Mouse (Mus musculus) kidney, adult 8-10 months (tissue): ENCODE results near the gene Trmt10a.
A peak's percentile ranks its signal among the peaks of the same experiment; 100 is the strongest.

Source experiments
- DNase-seq, 2 experiments: peaks; one replicate each; pipeline ENCODE4 v3.0.0; 2022

Gene Trmt10a

DNA sequence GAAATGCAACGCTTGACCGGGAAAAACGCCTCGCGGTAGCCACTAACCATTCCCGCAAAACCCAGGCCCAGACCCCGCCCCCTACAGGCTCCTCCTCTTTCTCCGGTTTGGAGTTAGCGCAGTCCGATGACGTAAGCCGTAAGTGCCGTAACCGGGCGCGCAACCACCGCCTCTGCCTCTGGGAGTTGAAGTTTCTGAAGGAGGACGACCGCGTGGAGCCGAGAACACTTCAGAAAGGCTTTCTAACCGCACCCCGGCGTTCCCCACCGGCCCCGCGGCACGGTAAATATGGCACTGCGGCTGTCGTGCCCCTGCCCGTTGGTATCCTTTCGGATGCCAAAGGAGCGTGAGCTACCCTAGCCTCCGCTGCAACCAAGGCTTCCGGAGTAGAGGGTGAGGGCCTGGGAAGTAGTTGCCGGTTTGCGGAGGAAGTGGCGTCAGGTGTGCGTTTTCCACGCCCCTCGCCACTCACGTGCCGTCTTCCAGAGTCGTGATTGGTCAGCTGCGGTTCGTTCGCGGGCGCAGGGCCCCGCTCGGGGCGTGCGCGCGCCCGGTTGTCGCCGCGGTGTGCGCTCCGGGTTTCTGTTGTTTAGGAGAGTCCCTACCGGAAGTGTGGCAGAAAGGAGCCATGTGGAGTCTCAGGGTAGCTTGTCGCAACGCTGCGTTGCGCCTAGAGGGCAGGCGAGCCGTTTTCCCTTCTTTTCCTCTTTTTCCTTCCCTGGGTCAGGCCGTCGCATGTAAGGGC is at the start of gene Trmt10a:
Gene Trmt10a, plus strand, starts transcription at position 134 of the 745 bp plus-strand sequence.
- DNase-seq = peak; percentile 98 to 99

DNA sequence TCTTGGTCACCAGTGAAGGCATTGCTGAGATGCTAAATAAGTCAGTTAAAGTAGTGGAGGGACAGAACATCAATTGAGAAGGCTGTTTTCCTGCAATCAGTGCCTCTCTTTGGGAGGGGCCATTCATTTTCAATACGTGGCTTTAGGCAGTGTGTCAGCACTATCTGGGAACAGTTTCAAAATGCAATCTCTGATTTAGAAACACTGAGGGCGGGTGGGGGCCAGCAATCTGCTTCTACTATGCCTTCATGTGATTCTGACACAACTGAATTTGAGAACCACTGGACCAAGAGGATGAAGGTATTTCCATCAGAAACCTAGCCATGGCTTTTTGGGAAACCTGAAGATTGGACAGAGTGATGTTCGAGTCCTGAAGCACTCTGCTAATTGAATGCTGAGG is 47.9 kb upstream of the Trmt10a start:
- DNase-seq = no peak

DNA sequence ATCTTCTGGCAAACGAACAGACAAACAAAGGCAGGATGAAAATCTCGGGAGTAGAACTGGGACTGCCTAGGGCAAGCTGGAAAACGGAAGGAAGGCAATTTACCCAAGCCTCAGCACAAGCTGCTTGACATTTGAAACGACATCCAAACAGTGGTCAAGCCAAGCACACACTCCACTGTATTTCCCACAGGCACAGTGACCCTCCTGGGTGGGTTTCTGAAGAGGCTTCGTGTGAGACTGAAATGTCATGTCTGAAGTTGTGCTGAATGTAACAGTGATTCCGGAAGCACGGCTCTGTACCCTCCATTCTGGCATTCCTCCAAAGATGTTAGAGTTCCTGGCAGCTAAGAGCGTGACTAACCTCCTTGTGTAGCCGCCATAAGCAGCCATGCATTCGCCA is 47.5 kb upstream of the Trmt10a start:
- DNase-seq = peak in 1 of 2 experiments; percentile 8

DNA sequence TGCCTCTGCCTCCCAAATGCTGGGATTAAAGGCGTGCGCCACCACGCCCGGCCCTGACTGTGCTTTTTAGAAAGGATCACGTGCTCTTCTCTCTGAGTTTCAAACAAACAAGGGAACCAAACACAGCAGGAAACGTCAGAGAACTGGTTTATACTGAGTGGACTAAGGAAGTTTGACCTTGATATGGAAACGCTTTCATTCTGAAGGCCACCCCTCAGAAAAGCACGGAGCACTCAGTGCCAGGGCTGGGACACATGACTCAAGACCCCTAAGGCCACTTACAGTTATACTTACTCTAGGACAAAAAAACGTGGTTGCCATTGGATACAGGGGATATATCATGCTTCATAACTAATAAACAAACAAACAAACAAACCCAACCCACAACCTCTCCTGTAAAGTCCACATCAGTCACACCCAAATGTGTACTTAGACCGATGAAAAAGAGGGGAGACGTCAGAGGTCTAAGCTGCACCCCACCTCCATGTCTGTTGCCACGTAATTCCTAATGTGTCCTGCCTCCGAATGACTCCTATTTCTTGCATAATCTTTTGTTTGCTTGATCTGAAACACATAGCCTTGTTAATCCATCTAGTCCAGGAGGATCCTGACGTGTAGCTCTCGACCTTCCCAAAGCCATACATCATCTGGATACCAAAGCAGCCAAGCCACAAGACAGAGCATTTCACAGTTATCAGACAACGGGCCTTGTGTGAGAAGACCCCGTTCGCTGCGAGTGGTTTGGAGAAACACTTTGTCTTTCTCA is 46.8 kb upstream of the Trmt10a start:
- DNase-seq = no peak

DNA sequence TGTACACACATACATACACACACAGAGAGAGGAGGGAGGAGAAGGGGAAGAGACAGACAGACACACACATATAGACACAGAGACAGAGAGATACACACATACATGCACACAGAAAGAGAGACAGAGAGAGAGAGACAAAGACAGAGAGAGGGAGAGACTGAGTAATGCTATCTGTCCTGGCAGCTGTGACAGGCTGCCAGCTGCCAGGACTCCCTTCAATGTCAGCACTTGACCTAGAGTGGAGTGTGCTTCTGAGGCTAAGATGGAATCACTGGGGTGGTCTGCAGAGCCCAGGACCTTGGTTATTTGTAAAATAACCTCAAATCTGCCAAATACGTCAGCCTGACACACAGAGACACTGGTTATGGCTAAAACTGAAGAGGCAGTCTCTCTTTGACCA is 45.5 kb upstream of the Trmt10a start:
- DNase-seq = no peak

DNA sequence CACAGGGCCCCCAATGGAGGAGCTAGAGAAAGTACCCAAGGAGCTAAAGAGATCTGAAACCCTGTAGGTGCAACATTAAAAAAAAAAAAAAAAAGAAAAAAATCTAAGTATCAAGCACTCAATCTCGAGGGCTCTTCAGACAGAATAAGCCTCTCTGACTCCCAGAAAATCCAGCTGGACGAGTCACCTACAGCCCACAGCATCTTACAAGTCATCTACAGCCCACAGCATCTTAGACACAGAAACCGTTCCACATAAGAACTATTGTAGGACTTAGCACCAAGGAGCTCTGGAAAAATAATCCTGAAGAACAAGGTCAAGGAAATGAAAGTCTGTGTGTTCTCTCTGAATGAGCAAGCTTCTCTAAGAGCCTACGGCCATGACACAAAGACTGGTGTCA is 41.3 kb upstream of the Trmt10a start:
- no peak for DNase-seq

DNA sequence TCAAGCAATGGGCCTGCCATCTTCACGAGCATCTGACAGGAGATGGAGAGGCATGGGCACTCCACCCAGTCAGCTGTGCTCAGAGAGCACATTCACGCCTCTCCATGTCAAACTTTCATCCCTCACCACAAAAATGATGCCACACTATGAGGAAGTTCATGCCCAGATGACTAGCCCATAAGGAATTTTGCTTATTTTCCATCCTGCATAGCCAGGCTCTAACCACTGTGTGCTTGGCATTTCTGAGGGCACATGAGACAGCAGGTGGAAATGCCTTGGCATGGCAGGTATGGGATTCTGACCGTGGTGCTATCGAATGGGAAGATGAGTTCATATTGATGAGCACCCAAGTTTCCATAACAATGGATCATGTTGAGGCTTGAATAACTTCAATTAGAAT is 39.6 kb upstream of the Trmt10a start:
- no peak for DNase-seq

DNA sequence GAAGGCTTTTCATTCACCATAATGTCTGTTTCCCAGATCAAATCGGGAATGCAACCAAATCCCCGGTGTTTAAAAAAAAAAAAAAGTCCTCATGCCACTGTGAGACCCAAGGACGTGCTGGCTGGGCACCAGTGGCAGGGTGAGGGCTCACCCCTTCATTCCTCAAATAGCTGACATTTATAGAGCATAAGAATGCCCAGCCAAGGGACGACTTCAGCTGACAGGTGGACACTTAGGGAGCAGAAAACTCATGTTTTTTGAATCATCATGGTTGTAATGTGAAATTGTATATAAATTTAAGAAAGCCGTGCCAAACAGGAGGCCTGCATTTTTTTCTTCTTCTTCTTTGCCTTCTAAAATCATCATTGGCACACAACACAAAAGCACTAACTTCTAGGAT is 38.2 kb upstream of the Trmt10a start:
- DNase-seq = no peak

DNA sequence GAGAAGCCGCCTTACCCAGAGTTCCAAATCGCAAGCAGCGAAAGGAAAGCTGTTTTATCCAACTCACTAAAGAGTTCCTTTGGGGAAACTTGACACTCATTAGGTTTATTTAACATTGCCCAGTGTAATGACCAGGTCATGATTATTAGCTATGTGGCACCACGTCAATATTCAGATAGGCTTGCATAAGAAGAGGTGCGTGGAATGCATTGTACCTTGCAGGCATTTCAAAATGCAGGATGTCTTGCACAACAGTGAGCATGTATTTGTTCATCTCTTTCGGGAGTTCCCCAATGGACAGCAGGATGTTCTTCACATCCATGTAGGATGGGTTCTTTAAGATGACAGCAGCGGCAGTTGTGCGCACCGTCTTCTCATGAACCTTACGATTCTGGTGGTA is 36.4 kb upstream of the Trmt10a start:
- no peak for DNase-seq

DNA sequence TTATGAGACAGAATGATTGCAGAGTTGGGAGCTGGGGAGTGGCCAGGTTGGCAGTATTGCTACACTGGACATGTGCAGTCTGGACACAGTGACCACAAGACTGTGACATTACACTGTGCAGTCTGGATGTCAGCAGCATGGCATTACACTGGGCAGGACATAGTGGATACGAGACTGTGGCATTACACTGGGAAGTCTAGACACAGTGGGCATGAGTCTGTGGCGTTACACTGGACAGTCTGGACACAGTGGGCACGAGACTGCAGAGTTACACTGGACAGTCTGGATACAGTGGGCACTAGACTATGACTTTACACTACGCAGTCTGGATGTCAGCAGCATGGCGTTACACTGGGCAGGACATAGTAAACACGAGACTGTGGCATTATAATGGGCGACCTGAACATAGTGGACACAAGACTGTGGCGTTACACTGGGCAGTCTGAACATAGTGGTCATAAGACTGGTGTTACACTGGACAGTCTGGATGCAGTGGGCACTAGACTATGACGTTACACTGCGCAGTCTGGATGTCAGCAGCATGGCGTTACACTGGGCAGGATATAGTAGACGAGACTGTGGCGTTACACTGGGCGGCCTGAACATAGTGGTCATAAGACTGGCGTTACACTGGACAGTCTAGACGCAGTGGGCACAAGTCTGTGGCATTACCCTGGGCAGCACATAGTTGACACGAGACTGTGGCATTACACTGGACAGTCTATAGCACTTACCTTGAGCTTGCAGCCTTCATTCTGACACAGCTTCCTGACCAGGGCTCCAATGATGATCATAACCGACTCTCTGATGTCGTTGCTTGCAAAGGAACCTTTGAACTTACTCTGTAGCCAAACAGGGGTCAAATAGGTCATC is 32.1 kb upstream of the Trmt10a start:
- no peak for DNase-seq

DNA sequence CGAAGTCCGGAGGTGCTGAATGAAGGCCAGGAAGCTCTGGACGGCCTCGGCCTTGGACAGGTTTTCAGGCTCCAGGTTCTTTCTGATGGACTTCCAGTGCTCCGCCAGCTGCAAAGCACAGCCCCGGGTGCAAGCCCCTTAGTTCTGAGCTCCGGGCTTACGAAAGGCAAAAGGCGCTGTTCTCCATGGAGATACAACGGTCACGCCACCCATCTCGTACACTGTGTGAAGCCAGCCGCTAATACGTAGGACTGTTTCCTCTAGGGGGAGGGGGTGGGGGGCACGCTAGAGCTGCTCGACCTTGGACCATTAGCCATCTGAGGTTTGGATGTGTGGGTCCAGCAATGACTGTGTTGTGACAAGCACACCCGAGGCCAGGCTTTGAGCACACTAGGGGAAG is 29.1 kb upstream of the Trmt10a start:
- no peak for DNase-seq

DNA sequence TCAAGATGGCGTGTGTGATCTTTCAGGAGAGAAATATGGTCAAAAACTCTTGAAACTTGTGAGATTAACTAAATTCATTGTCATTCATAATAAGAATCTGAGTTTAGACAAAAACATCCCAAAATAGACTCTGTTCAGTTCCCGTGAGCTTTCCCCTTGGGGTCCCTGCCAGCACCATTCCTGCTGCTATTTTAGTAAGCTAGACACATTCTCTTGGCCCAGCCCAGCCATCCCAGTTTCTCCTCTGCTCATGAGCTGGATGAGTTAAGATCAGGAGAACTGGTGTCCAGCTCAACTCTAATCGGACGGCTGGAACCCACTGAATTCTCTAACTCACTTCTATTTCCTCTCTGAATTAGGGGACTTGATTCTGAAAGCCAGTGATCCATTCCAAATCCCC is 26.4 kb upstream of the Trmt10a start:
- DNase-seq = no peak

DNA sequence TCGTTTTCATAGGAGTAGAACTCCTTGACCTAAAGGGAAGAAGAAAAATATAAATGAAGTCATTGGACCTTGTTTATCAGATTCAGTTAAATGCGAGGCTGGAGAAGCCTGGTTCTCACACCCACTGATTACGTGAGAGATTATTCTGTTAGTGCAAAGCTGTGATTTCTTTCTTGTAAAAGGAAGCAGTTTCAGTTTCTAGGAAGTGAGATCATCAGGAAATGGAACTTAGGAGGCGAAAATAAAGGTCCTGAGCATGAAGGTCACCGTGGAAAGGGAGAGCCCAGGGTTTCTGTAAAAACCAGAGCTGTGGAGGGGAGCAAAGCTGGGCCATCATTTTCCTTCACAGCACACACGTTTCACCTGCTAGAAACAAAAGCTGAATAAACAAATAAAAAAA is 24.9 kb upstream of the Trmt10a start:
- DNase-seq = no peak

DNA sequence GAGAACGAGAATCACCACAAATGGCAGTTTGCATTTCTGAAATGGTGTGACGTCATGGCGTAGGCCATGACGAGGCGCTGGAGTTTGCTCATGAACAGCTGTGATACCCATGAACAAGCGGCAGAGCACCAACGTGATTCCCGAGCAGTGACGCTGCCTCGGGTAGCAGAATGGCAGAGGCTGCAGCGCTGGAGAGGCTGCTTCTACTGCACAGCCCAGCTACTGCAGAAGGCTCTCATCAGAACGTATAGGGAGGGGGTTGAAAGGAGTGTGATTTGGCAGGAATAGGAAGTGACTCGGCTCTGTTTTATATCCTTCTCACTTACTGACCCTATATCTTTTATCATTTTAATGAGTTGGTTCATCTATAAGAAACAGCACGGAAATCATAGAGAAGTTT is 24.4 kb upstream of the Trmt10a start:
- no peak for DNase-seq

DNA sequence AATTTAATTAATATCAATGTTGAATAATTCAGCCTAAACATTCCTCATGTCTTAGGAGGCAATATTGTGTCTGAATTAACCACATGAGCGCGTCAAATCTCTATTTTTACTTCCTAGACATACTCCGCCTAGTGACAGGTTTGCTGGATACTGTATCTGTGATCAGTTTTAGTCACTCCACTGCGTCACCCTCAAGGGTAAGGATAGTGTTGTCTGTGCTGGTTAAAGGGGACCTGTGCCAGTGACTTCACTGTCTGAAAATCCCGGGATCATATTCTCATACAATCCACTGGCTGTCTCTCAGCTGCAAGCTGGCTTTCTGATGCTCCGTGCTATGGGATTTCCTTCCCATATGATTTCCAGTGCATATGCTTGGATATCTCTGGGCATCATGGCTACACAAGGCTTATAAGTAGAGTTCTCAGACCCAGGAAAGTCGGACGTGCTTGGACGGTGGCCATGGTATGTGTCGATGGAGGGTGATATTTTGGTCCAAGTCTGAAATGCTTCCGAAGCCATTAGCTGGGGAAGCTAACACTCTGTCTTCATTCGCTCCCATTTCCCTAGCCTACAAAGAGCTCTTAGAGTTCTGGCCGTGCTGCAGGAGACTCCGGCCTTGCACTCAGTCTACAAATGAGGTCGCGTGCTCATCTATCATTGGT is 23.7 kb upstream of the Trmt10a start:
- DNase-seq = no peak

DNA sequence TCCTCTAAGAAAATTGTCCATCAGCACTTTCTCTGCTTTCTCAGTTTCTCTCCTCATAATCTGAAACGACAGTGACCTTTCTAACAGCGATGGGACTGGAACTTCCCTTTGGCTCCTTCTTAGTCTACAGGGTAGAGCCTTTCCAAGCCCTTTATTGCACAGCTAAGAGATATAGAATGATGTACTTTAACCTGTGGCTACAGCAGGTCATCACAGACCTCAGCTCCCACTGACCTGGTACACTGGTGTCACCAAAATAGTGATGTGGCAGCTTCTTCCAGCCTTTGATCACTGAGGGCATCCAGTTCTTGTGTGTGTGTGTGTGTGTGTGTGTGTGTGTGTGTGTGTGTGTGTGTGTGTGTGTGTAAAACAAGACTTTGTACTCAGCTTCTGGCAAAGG is 21.8 kb upstream of the Trmt10a start:
- DNase-seq = no peak

DNA sequence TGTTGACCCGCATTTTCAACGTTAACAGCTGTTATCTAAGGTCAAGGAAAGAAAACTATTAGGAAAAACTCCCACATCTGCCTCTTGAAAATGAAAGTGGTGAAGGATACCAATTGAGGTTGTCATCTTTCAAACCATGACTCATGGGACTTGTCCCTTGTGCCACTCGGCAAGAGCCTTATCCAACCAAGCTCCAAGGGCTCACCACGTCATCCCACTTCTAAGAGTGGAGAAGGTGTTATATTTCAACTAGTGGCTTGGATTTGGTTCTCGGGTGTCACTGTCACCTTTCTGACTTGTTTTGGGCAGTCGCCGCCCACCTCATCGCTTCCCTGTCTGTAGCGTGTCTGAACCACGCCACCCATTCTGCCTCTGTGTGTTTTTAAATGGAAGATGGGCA is 19.4 kb upstream of the Trmt10a start:
- DNase-seq = no peak

DNA sequence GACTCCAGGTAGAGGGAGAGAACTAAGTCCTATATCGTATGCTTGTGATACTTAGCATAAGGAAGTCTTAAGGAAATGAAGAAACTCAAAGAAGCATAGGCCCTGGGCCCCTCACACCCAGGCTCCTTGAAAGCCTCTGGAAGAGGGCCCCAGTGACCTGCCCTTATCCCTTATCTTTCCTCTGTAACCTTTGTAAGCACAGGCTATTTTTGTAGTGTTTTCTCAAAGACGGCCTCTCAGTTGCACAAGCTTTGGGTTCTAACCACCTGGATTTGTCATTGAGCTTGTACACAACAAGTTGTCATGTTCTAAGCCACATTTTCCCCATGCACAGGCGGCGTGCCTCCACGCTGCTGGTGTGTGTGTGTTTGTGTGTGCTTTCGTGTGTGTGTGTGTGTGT is 14.1 kb upstream of the Trmt10a start:
- DNase-seq = no peak

DNA sequence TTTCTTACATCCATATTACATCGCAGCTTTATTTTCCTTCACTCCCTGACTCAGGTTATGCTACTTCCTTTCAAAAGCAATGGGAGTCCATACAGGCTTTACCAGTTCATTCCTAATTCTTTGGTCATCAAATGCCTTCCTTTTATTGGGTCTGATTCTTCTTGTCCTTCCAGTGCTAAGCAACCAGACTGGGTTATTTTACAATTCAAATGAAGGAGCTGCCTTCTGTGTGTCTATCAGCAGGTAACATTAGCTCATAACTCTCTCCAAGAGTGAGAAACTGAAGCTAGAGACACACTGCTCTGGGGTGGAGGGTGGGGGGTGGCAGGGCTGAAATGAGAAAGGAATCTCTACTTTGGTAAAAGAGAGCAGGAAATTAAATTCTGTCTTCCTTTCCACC is 12.6 kb upstream of the Trmt10a start:
- no peak for DNase-seq

DNA sequence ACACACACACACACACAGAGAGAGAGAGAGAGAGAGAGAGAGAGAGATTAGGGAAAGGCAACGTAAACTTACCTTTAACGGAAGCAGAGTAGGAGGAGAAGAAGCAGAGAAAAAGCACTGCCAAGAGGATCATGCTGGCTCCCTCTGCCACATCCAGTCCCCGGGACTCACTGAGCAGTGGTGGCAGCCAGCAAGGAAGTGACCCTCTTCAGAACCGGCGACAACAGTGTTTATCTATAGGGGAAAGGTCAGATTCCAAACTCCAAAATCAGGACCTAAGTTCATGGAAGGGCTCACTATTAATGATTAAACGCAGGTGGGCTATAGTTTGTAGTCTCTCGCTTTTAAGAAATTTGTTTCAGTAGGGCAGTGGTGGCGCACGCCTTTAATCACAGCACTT is 12.1 kb upstream of the Trmt10a start:
- DNase-seq = peak; percentile 15 to 33

DNA sequence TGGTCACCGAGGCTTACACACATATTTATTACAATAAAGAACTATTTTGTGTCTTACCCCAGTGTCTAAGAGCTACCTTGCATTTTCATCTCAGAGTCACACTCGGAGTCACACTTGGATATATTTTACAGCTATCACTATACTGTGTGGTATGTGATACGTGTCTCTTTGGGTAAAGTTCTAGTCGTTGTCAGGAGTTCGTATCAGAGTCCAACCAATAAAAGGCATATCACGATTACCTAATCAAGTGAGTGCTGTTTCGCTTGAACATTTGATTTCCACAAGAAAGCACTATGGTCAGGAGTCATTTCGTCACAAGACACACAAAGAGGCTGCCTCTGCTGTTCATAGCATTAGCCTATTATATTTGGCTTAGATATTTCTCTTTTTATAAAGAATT is 9.8 kb upstream of the Trmt10a start:
- DNase-seq = no peak

DNA sequence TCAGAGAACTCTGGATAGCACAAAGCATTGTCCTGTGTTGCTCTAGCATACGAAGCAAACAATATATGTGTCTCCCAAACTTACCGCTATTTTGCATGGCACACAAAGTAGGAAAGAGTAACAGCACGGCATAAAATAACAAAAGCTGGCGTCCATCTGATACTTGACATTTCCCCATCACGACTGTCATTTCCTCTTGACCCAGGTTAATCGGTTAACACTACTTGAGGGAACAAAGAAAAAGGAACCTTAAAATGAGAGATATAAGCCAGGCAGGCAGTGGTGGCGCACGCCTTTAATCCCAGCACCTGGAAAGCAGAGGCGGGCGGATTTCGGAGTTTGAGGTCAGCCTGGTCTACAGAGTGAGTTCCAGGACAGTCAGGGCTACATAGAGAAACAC is 9.3 kb upstream of the Trmt10a start:
- no peak for DNase-seq

DNA sequence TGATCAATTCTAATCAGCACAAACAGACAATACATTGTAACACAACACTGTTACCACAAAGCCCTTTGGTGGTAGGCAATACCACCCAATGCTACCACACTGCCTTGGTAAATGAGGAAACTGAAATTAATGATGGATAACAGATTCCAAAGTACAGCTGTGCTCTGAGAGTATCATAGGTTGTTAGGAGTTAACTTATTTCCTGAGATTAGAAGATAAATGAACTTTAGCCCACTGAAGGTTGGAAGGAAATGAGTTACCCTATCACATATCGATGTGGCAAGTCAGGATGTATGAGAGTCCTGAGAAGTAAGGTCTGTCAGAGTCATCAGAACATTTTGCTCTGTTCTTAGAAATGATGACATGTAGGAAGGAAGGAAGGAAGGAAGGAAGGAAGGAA is 8.7 kb upstream of the Trmt10a start:
- DNase-seq = no peak
